Mouse (Mus musculus): ENCODE results near the gene Gsn. TPM values are rescaled to one million over a fixed set of nuclear protein-coding genes. Genes with fewer than 3 reads are reported as not detected.
A peak's percentile ranks its signal among the peaks of the same experiment; 100 is the strongest.

The Gsn gene
- polyA plus RNA-seq, 1 experiment from 2014 or later: 29.9 TPM

DNA sequence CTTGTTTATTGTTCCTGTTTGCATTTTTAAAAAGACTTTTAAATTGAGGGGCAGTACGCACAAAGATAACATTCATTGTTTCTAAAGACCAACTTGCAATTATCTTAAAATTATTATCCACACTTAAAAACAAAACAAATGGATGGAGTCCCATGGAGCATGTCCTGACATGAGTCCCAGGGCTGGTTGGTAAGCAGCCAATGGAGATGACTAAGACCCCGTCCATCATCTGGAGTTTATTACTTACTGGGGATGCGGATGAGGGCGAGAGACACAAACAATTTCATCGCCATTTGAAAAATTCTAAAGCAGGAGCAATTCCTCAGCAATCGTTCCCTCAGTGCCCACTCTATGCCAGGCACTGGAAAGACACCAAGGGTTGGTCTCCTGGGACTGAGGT lies 21.2 kb upstream of the Gsn start:
- Histone ChIP-seq H3K27me3 (ENCODE audit: control insufficient read depth, insufficient read depth, low read length) (no peaks in the 10 kb centered on the region), H3K27ac (ENCODE audit: low read depth, low read length) (no peak overlapping the region), H3K4me2 (no peak overlapping the region), H3K36me3 (ENCODE audit: control insufficient read depth, insufficient read depth, low read length) (no peaks in the 10 kb centered on the region), H3K9ac (ENCODE audit: low read length) (no peak overlapping the region), H3K9me3 (ENCODE audit: control insufficient read depth, low read length) (no peaks in the 10 kb centered on the region), H3K4me3 (ENCODE audit: low read depth, low read length) (no peak overlapping the region), H3K4me1 (ENCODE audit: control insufficient read depth, insufficient read depth, low read length) (0 out of 2 replicates have a peak, but pooled peaks cover 2% of the 10 kb centered on the region)
- DNase-seq (ENCODE audit: low spot score, missing footprints): no peak
- no peak for ATAC-seq (ENCODE audit: low FRiP score)
- WGBS: 86% methylated on average over 6 of the region's 6 CpGs

DNA sequence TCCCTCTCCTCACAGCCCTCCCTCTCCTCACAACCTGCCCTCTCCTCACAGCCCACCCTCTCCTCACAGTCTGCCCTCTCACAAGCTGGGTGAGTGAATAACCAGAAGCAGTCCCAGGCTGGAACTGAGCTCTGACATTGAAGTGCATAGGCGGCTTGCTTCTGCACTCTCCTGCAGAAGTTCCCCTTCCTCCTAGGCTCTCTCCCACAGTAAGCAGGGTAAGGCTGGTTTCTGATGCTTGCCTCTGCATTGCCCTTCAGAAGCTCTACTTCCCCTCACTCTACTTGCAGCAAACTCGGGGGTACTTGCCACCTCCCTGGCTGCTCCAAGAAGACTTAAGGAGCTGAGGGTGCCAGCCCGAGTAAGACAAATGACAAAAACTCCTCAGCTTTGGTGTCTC lies 11.9 kb upstream of the Gsn start:
- H3K27me3 ChIP-seq (ENCODE audit: control insufficient read depth, insufficient read depth, low read length): no peaks in the 10 kb centered on the region
- H3K9ac ChIP-seq (ENCODE audit: low read length): no peak overlapping the region
- no peaks in the 10 kb centered on the region for H3K36me3 ChIP-seq (ENCODE audit: control insufficient read depth, insufficient read depth, low read length)
- no peaks in the 10 kb centered on the region for H3K9me3 ChIP-seq (ENCODE audit: control insufficient read depth, low read length)
- no peaks in the 10 kb centered on the region for H3K4me1 ChIP-seq (ENCODE audit: control insufficient read depth, insufficient read depth, low read length)
- H3K4me3 ChIP-seq (ENCODE audit: low read depth, low read length): no peak overlapping the region
- no peak overlapping the region for H3K27ac ChIP-seq (ENCODE audit: low read depth, low read length)
- H3K4me2 ChIP-seq: no peak overlapping the region
- ATAC-seq (ENCODE audit: low FRiP score): no peak
- WGBS: 45% methylated on average over 3 of the region's 3 CpGs
- DNase-seq (ENCODE audit: low spot score, missing footprints): no peak

DNA sequence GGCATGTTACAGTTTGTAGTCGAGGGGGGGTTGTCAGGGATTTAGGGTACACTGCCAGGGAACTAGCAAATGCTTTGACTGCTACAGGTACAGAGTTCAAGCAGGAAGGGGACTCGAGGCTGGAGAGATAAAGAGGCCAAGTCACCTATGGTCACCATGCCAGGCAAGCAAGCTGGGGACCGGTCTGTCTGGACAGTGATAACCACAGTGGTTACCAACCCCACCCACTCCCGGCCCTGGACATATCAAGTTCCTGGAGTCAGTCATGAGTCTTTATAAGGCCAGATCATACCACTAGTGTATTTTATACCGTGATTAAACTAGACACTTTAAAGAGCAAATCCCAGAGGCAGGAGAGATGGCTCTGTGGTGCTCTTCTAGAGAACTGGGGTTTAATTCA lies 8.4 kb upstream of the Gsn start:
- H3K9me3 ChIP-seq (ENCODE audit: control insufficient read depth, low read length): no peaks in the 10 kb centered on the region
- H3K27ac ChIP-seq (ENCODE audit: low read depth, low read length): no peak overlapping the region
- no peak for ATAC-seq (ENCODE audit: low FRiP score)
- H3K4me2 ChIP-seq: no peak overlapping the region
- DNase-seq (ENCODE audit: low spot score, missing footprints): no peak
- H3K9ac ChIP-seq (ENCODE audit: low read length): no peak overlapping the region
- 72% methylated on average over 5 of the region's 5 CpGs for WGBS
- no peaks in the 10 kb centered on the region for H3K27me3 ChIP-seq (ENCODE audit: control insufficient read depth, insufficient read depth, low read length)
- no peak overlapping the region for H3K4me3 ChIP-seq (ENCODE audit: low read depth, low read length)
- H3K36me3 ChIP-seq (ENCODE audit: control insufficient read depth, insufficient read depth, low read length): no peaks in the 10 kb centered on the region
- peaks cover 3% of the 10 kb centered on the region; the same call in 1 of the 2 replicates for H3K4me1 ChIP-seq (ENCODE audit: control insufficient read depth, insufficient read depth, low read length)

DNA sequence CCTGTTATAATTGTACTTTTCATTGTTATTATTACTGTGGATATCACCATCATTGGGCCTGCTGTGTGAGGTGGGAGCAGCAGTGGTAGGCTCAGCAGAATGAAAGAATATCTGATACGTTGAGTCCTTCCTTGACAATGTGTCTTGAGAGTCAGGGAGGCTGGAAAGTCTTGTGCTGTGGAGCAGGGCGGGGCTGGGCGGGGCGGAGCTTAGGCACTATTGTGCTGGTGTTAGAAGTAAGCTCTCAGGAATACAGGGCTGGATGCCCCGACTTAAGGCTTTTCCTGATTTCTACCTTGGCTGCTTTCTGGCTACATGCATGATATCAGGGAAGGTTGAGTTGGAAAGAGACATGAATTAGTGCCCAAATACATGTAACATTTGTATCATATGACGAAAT lies 3.4 kb upstream of the Gsn start:
- 28% methylated on average over 6 of the region's 6 CpGs for WGBS
- Histone ChIP-seq H3K4me1 (ENCODE audit: control insufficient read depth, insufficient read depth, low read length) (peaks cover 8% of the 10 kb centered on the region), H3K4me3 (ENCODE audit: low read depth, low read length) (no peak overlapping the region)

DNA sequence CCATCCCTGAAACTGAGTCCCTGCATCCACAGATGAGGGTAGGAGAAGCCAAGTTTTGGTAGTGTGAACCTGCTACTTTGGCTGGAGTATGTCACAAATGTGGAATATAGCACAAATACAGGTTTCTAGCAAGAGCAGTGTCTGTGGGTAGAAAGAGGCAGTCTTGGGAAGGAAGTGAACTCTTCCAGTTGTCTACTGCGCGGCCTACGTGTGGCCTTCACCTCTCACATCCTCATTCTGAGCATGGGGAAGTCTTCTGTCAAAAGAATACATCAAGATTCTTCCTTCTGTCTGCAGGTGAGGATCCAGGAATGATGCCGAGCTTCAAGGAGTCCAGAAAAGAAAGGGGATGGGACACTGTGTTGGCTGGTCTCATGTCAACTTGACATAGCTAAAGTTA lies 2.4 kb upstream of the Gsn start:
- WGBS: 91% methylated on average over 4 of the region's 4 CpGs
- Histone ChIP-seq H3K4me1 (ENCODE audit: control insufficient read depth, insufficient read depth, low read length) (peaks cover 8% of the 10 kb centered on the region), H3K9ac (ENCODE audit: low read length) (no peak overlapping the region), H3K4me2 (no peak overlapping the region), H3K27ac (ENCODE audit: low read depth, low read length) (no peak overlapping the region), H3K27me3 (ENCODE audit: control insufficient read depth, insufficient read depth, low read length) (peaks cover 20% of the 10 kb centered on the region), H3K9me3 (ENCODE audit: control insufficient read depth, low read length) (no peaks in the 10 kb centered on the region), H3K4me3 (ENCODE audit: low read depth, low read length) (no peak overlapping the region), H3K36me3 (ENCODE audit: control insufficient read depth, insufficient read depth, low read length) (no peaks in the 10 kb centered on the region)
- DNase-seq (ENCODE audit: low spot score, missing footprints): no peak
- ATAC-seq (ENCODE audit: low FRiP score): no peak

More for the DNA sequence above, 3.4 kb upstream of the Gsn start:
- ATAC-seq (ENCODE audit: low FRiP score) (no peak), DNase-seq (ENCODE audit: low spot score, missing footprints) (no peak)
- Histone ChIP-seq H3K27ac (ENCODE audit: low read depth, low read length) (no peak overlapping the region), H3K27me3 (ENCODE audit: control insufficient read depth, insufficient read depth, low read length) (peaks cover 20% of the 10 kb centered on the region), H3K4me2 (no peak overlapping the region), H3K9me3 (ENCODE audit: control insufficient read depth, low read length) (no peaks in the 10 kb centered on the region), H3K36me3 (ENCODE audit: control insufficient read depth, insufficient read depth, low read length) (no peaks in the 10 kb centered on the region), H3K9ac (ENCODE audit: low read length) (no peak overlapping the region)

DNA sequence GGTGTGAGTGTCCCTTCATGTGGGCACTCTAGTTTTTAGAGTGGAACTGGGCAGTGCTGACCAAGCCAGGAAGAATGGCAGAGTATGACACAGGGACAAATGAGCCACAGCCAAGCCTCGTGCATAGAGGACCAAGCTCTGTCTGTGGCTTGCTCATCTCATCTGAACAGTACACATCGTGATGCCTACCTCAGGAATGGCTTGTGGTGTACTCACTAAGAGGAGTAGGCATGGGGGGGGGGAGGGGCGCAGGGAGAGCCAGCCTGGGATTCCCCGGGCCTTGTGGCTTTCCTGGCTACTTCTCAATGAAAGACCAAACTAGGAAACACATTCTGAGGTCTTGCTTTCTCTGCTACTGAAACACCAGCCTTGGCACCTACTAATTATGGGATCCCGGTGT lies 1.2 kb upstream of the Gsn start:
- no peaks in the 10 kb centered on the region for H3K36me3 ChIP-seq (ENCODE audit: control insufficient read depth, insufficient read depth, low read length)
- no peak for ATAC-seq (ENCODE audit: low FRiP score)
- H3K27me3 ChIP-seq (ENCODE audit: control insufficient read depth, insufficient read depth, low read length): peaks cover 20% of the 10 kb centered on the region
- H3K27ac ChIP-seq (ENCODE audit: low read depth, low read length): no peak overlapping the region
- no peak for DNase-seq (ENCODE audit: low spot score, missing footprints)
- no peak overlapping the region for H3K4me3 ChIP-seq (ENCODE audit: low read depth, low read length)
- H3K4me1 ChIP-seq (ENCODE audit: control insufficient read depth, insufficient read depth, low read length): peaks cover 8% of the 10 kb centered on the region
- H3K9ac ChIP-seq (ENCODE audit: low read length): no peak overlapping the region
- no peaks in the 10 kb centered on the region for H3K9me3 ChIP-seq (ENCODE audit: control insufficient read depth, low read length)
- H3K4me2 ChIP-seq: no peak overlapping the region
- WGBS: 72% methylated on average over 5 of the region's 5 CpGs

DNA sequence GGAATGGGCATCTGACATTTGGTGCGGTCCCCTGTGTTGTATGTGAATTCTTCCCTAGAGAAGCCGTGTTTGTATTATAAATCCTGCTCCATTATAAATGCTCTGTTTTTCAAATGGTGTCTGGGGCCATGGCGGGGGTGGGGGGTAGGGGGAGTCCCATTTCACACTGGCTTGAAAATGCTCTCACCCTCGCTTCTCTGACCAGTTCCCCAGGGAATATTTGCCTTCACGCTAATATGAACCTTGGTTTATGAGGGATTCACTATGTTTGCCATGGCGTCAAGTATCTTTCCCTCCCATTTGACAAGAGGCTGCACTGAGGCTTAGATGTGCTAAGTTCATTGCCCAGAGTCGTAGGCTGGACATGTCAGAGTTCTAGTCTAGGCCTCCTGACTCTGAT lies 718 bp upstream of the Gsn start:
- Histone ChIP-seq H3K4me3 (ENCODE audit: low read depth, low read length) (no peak overlapping the region), H3K4me2 (no peak overlapping the region), H3K27me3 (ENCODE audit: control insufficient read depth, insufficient read depth, low read length) (peaks cover 20% of the 10 kb centered on the region), H3K9ac (ENCODE audit: low read length) (no peak overlapping the region), H3K27ac (ENCODE audit: low read depth, low read length) (no peak overlapping the region), H3K36me3 (ENCODE audit: control insufficient read depth, insufficient read depth, low read length) (no peaks in the 10 kb centered on the region), H3K4me1 (ENCODE audit: control insufficient read depth, insufficient read depth, low read length) (peaks cover 5% of the 10 kb centered on the region), H3K9me3 (ENCODE audit: control insufficient read depth, low read length) (no peaks in the 10 kb centered on the region)
- ATAC-seq (ENCODE audit: low FRiP score): no peak
- 74% methylated on average over 7 of the region's 7 CpGs for WGBS
- DNase-seq (ENCODE audit: low spot score, missing footprints): no peak

DNA sequence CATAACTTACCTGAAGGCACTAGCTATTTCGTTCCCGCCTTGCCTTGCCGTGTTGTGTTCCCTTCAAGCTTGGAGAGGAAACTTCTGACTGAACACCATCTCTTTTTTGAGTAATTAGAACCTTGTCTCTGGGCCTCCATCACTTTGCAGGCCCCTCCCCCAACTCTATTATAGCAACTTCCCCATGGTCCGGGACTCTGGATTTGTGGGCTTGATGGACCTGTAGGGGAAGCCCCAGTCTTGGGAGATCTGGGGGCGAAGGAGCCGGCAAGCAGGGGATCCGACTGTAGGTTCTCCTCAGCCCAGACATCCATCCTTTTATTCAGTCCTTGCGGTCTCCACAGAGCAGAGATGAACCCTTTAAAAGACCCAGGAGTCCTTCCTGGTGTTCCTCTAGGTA lies 752 bp downstream of the Gsn start:
- WGBS: 49% methylated on average over 8 of the region's 8 CpGs
- DNase-seq (ENCODE audit: low spot score, missing footprints): no peak
- H3K4me1 ChIP-seq (ENCODE audit: control insufficient read depth, insufficient read depth, low read length): peaks cover 5% of the 10 kb centered on the region
- no peaks in the 10 kb centered on the region for H3K36me3 ChIP-seq (ENCODE audit: control insufficient read depth, insufficient read depth, low read length)
- H3K9ac ChIP-seq (ENCODE audit: low read length): no peak overlapping the region
- H3K27ac ChIP-seq (ENCODE audit: low read depth, low read length): no peak overlapping the region
- ATAC-seq (ENCODE audit: low FRiP score): no peak
- H3K4me2 ChIP-seq: peak overlapping the region; percentile 86
- no peaks in the 10 kb centered on the region for H3K9me3 ChIP-seq (ENCODE audit: control insufficient read depth, low read length)
- H3K27me3 ChIP-seq (ENCODE audit: control insufficient read depth, insufficient read depth, low read length): peaks cover 20% of the 10 kb centered on the region
- H3K4me3 ChIP-seq (ENCODE audit: low read depth, low read length): peak overlapping the region; percentile 48; the same call in 1 of the 2 replicates

DNA sequence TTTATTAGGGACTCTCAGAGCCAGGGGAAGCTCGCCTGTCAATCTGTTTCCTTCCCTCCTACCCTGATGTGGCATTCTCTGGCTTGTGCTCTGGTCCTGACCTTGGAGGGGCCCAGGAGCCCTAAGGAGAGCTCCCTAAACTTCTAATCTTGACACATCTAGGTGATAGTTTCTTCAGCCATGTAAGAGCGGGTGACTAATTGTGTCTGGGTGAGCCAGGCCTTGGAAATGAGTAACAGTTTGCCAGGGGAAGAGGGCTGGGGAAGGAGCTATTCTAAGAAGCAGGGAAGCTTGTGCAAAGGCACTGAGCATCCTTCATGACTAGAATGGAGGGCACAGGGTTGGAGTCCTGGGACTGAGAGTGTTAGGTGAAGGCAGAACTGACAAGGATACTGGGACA lies 1.7 kb downstream of the Gsn start:
- ATAC-seq (ENCODE audit: low FRiP score) (no peak), DNase-seq (ENCODE audit: low spot score, missing footprints) (no peak)
- no peak overlapping the region for H3K4me2 ChIP-seq
- peaks cover 20% of the 10 kb centered on the region for H3K27me3 ChIP-seq (ENCODE audit: control insufficient read depth, insufficient read depth, low read length)
- no peak overlapping the region for H3K9ac ChIP-seq (ENCODE audit: low read length)
- no peaks in the 10 kb centered on the region for H3K9me3 ChIP-seq (ENCODE audit: control insufficient read depth, low read length)
- no peaks in the 10 kb centered on the region for H3K36me3 ChIP-seq (ENCODE audit: control insufficient read depth, insufficient read depth, low read length)
- WGBS: 86% methylated on average over 2 of the region's 2 CpGs
- peaks cover 5% of the 10 kb centered on the region for H3K4me1 ChIP-seq (ENCODE audit: control insufficient read depth, insufficient read depth, low read length)
- H3K27ac ChIP-seq (ENCODE audit: low read depth, low read length): no peak overlapping the region
- no peak overlapping the region for H3K4me3 ChIP-seq (ENCODE audit: low read depth, low read length)

DNA sequence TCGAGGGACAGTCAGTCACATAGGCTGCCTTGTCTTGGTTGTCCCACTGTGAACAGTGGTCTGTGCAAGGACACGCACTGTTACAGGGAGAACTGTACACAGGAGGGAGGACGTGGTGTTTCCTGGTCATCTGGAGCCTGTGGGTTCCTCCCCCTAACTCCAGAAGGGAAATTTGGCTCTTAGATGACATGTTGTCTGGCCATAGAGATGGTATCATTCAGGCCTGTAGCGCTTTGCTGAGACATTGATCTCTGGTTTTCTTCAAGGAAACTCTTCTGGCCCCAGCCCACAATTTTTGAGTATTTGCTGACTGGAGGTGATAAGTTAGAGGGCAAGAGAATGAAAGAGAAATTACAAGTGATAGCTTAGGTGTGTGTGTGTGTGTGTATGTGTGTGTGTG lies 2.4 kb downstream of the Gsn start:
- H3K9ac ChIP-seq (ENCODE audit: low read length): no peak overlapping the region

More for the DNA sequence above, 2.4 kb downstream of the Gsn start:
- WGBS: 86% methylated on average over 4 of the region's 4 CpGs
- Histone ChIP-seq H3K9me3 (ENCODE audit: control insufficient read depth, low read length) (no peaks in the 10 kb centered on the region), H3K4me2 (no peak overlapping the region), H3K4me3 (ENCODE audit: low read depth, low read length) (no peak overlapping the region), H3K4me1 (ENCODE audit: control insufficient read depth, insufficient read depth, low read length) (peaks cover 5% of the 10 kb centered on the region), H3K36me3 (ENCODE audit: control insufficient read depth, insufficient read depth, low read length) (no peaks in the 10 kb centered on the region), H3K27ac (ENCODE audit: low read depth, low read length) (no peak overlapping the region), H3K27me3 (ENCODE audit: control insufficient read depth, insufficient read depth, low read length) (peaks cover 20% of the 10 kb centered on the region)
- ATAC-seq (ENCODE audit: low FRiP score): no peak
- DNase-seq (ENCODE audit: low spot score, missing footprints): no peak

Measured in midbrain, embryonic 11.5 days (tissue).